15 mouse cellular contexts compared by ENCODE assay signal in the genomic region with DNA sequence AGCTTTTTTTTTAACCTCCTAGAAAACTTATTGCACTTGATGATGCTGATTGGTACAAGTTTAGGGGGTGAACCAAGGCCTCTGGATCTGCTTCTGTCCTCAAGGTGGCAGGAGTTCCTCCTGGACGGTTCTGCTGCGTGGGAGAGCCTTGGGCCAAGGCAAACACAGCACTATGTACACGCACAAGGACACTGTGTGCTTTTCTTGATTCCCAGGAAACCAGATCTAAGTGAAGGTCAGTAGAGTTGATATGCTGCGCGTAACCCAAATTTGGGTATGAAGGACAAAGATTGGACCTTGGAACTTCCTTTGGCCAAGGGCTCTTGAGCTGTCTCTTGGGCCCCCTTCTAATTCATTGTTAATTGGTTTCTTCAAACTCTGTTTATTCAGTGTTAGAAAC. TPM values are rescaled to one million over a fixed set of nuclear protein-coding genes. Genes with fewer than 3 reads are reported as not detected.
A peak's percentile ranks its signal among the peaks of the same experiment; 100 is the strongest.
DNase-seq lines count a peak whose midpoint lies in the region; ATAC-seq and TF ChIP-seq lines count a peak whose summit lies in the region.
"Had no signal": no experiment of that assay in that cellular context is flagged by ENCODE, and none has a peak within 500 bp of the region (broad histone marks: within the 10 kb centered on the region; RNA-seq: fewer than 3 reads in every experiment).

No protein-coding gene starts in this region.

- ATAC-seq in megakaryocyte progenitor cell, adult 5-6 weeks (replicated peaks; ENCODE audit: poor library complexity) = no peak
- ATAC-seq: forebrain, embryonic 15.5 days; liver, embryonic 12.5 days; midbrain, embryonic 16.5 days had no signal

- DNase-seq in gastrocnemius, postnatal 25 days = peak; percentile 41
- DNase-seq in gastrocnemius, postnatal 4 days (ENCODE audit: low spot score in 2 of 2) = no peak
- DNase-seq in liver, adult 2 months (ENCODE audit: extremely low read depth, low read depth, low spot score) = peak; percentile 22
- no peak for DNase-seq in liver
- DNase-seq in adrenal gland, adult 8-10 months = peak; percentile 59
- peak; percentile 64 for DNase-seq in lung, postnatal 25 days (ENCODE audit: low spot score)
- DNase-seq in left cerebral cortex, adult 18-20 months (ENCODE audit: low spot score in 2 of 2) = no peak
- DNase-seq: cerebellum, adult 18-20 months; gastrocnemius, postnatal 14 days had no signal

- peak; percentile 41 for TF ChIP-seq CTCF in liver, adult 2 months (IDR thresholded peaks at IDR 0.05; ENCODE audit: low read depth, low read length)

- TF ChIP-seq POLR2A in liver, adult 2 months (IDR thresholded peaks at IDR 0.05; ENCODE audit: extremely low read depth, insufficient read depth, low read length) = no peak

- no peak overlapping the region for H3K4me3 ChIP-seq in liver, adult 2 months (ENCODE audit: insufficient read depth, low read depth, low read length)
- H3K4me3 ChIP-seq: forebrain, embryonic 15.5 days; hindbrain, embryonic 13.5 days; liver, embryonic 12.5 days; neural tube, embryonic 12.5 days had no signal

- no peaks in the 10 kb centered on the region for H3K36me3 ChIP-seq in liver, adult 2 months (ENCODE audit: control insufficient read depth, insufficient read depth, low read length)
- H3K36me3 ChIP-seq: forebrain, embryonic 15.5 days; hindbrain, embryonic 13.5 days; liver, embryonic 12.5 days; neural tube, embryonic 12.5 days had no signal

- no peaks in the 10 kb centered on the region for H3K27me3 ChIP-seq in liver, adult 2 months (ENCODE audit: control insufficient read depth, insufficient read depth, low read length)
- H3K27me3 ChIP-seq: forebrain, embryonic 15.5 days; hindbrain, embryonic 13.5 days; liver, embryonic 12.5 days; neural tube, embryonic 12.5 days had no signal

- 25% methylated on average over 5 of the region's 5 CpGs for WGBS in liver, adult 2 months

- H3K27ac ChIP-seq in liver, adult 2 months (replicated peaks; ENCODE audit: insufficient read depth, low read depth, low read length) = no peak overlapping the region
- H3K27ac ChIP-seq: forebrain, embryonic 15.5 days; hindbrain, embryonic 13.5 days; liver, embryonic 12.5 days; neural tube, embryonic 12.5 days had no signal

- no peaks in the 10 kb centered on the region for H3K79me2 ChIP-seq in liver, adult 2 months (ENCODE audit: control insufficient read depth, insufficient read depth, low read length)

- peaks cover 1% of the 10 kb centered on the region; the same call in 1 of the 2 replicates for H3K4me1 ChIP-seq in liver, adult 2 months (ENCODE audit: control insufficient read depth, insufficient read depth, low read length)
- H3K4me1 ChIP-seq: forebrain, embryonic 15.5 days; neural tube, embryonic 12.5 days had no signal

- no peak overlapping the region for H3K9ac ChIP-seq in liver, adult 2 months (ENCODE audit: low read depth, low read length)
- H3K9ac ChIP-seq: forebrain, embryonic 15.5 days; hindbrain, embryonic 13.5 days; liver, embryonic 12.5 days; neural tube, embryonic 12.5 days had no signal

RNA-seq across cellular contexts. Expression of gene Lifr, which starts 51.3 kb away (rescaled TPM):
- total RNA-seq in gastrocnemius, postnatal 25 days (2021) = 10 to 100 TPM; 42.5 to 44.6 TPM
- total RNA-seq in gastrocnemius, postnatal 4 days (2021) = 10 to 100 TPM; 58.4 to 59.1 TPM
- total RNA-seq in liver, adult 2 months (2014; rRNA removed) = 386 and 431 TPM in 2 replicates
- 134 and 159 TPM in 2 replicates for polyA plus RNA-seq in liver, adult 2 months (2012; rRNA removed)
- total RNA-seq in adrenal gland, adult 8-10 months (2022) = 10 to 100 TPM; 44.0 to 95.8 (median 70.5) TPM
- 10 to 100 TPM; 42.5 to 44.8 TPM for total RNA-seq in left cerebral cortex, adult 18-20 months (2021)
- 0.22 and 0.57 TPM in 2 replicates for total RNA-seq in megakaryocyte progenitor cell, adult 5-6 weeks (2015)
- total RNA-seq in megakaryocyte progenitor cell, adult 5-6 weeks (2017) = 0.25 and 0.27 TPM in 2 replicates

Comparison
In these comparisons a context has a peak if more than half of its experiments do, and no peak if none do; other contexts are left out.
1. DNase-seq: peak in gastrocnemius, postnatal 25 days (single experiment), liver, adult 2 months (single experiment), adrenal gland, adult 8-10 months (single experiment) and lung, postnatal 25 days (single experiment); none in gastrocnemius, postnatal 4 days (0 of 2), liver (single experiment) and left cerebral cortex, adult 18-20 months (0 of 2).
2. RNA of gene Lifr, which starts 51.3 kb away (total RNA-seq): 386 to 431 TPM in liver, adult 2 months, 44.0 to 95.8 TPM in adrenal gland, adult 8-10 months, 58.4 to 59.1 TPM in gastrocnemius, postnatal 4 days, 42.5 to 44.8 TPM in left cerebral cortex, adult 18-20 months and 42.5 to 44.6 TPM in gastrocnemius, postnatal 25 days; 0.22 to 0.57 TPM in megakaryocyte progenitor cell, adult 5-6 weeks; every median in the first group is over 10 times any median in the second.